Mouse (Mus musculus): Measurements from ENCODE around the gene Wipf3. TPM values are rescaled to one million over a fixed set of nuclear protein-coding genes. Genes with fewer than 3 reads are reported as not detected.

Gene Wipf3
- polyA plus RNA-seq, 1 experiment, result 8.8 TPM

- H3K36me3 ChIP-seq (ENCODE audit: control insufficient read depth, insufficient read depth, low read length), result no peaks in the 10 kb centered on the region
- no peak overlapping the region for H3K4me3 ChIP-seq (ENCODE audit: low read depth, low read length)
- no peak for TF ChIP-seq POLR2A (IDR thresholded peaks at IDR 0.05; ENCODE audit: low read depth, low read length)
- no peak overlapping the region for H3K27ac ChIP-seq (ENCODE audit: insufficient read depth, low read depth, low read length)
- 75% methylated on average over 8 of the region's 8 CpGs for WGBS
- peaks cover 4% of the 10 kb centered on the region; the same call in 1 of the 2 replicates for H3K27me3 ChIP-seq (ENCODE audit: control insufficient read depth, insufficient read depth, low read length)
- 0 out of 2 replicates have a peak, but pooled peaks cover 2% of the 10 kb centered on the region for H3K4me1 ChIP-seq (ENCODE audit: control insufficient read depth, insufficient read depth, insufficient read length, low read length)
Measured at GRCm38 (mm10) chr6:54528666-54529065, 99.3 kb downstream of the Wipf3 start.

GRCm38 (mm10) chr6:54530182-54530581 is 100.8 kb downstream of the Wipf3 start:
- TF ChIP-seq POLR2A (IDR thresholded peaks at IDR 0.05; ENCODE audit: low read depth, low read length) (no peak), CTCF (IDR thresholded peaks at IDR 0.05; ENCODE audit: extremely low read depth, insufficient read length, insufficient replicate concordance, low read depth, low read length) (no peak)
- no peak overlapping the region for H3K4me3 ChIP-seq (ENCODE audit: low read depth, low read length)
- 82% methylated on average over 2 of the region's 2 CpGs for WGBS

DNA sequence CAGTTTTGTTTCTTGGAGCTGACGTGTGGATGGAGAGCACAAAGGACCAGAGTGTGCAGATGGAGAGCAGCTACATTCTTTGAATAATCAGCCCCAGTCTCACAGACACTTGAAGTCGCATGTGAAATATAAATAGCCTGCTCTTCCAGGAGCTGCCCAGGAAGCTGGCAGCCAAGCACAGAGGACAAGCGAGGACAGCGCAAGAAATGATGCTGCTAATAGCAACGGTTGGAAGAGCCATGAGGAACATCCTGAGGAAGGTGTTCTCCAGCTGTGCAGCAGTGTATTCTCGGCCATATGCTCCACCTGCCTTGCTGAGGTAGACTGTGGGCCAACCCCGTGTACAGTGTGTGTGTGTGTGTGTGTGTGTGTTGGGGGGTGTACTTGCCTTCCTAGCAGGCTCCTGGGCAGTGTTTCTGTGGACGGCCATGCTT is 101.7 kb downstream of the Wipf3 start:
- no peak for TF ChIP-seq POLR2A (IDR thresholded peaks at IDR 0.05; ENCODE audit: low read depth, low read length)
- no peak for TF ChIP-seq CTCF (IDR thresholded peaks at IDR 0.05; ENCODE audit: extremely low read depth, insufficient read length, insufficient replicate concordance, low read depth, low read length)
- Histone ChIP-seq H3K36me3 (ENCODE audit: control insufficient read depth, insufficient read depth, low read length) (no peaks in the 10 kb centered on the region), H3K4me1 (ENCODE audit: control insufficient read depth, insufficient read depth, insufficient read length, low read length) (0 out of 2 replicates have a peak, but pooled peaks cover 2% of the 10 kb centered on the region), H3K4me3 (ENCODE audit: low read depth, low read length) (no peak overlapping the region), H3K27me3 (ENCODE audit: control insufficient read depth, insufficient read depth, low read length) (peaks cover 4% of the 10 kb centered on the region; the same call in 1 of the 2 replicates), H3K27ac (ENCODE audit: insufficient read depth, low read depth, low read length) (no peak overlapping the region)
- 60% methylated on average over 8 of the region's 8 CpGs for WGBS

More at GRCm38 (mm10) chr6:54530182-54530581, 100.8 kb downstream of the Wipf3 start:
- Histone ChIP-seq H3K27me3 (ENCODE audit: control insufficient read depth, insufficient read depth, low read length) (peaks cover 4% of the 10 kb centered on the region; the same call in 1 of the 2 replicates), H3K36me3 (ENCODE audit: control insufficient read depth, insufficient read depth, low read length) (no peaks in the 10 kb centered on the region), H3K27ac (ENCODE audit: insufficient read depth, low read depth, low read length) (no peak overlapping the region), H3K4me1 (ENCODE audit: control insufficient read depth, insufficient read depth, insufficient read length, low read length) (0 out of 2 replicates have a peak, but pooled peaks cover 2% of the 10 kb centered on the region)

- Histone ChIP-seq H3K36me3 (ENCODE audit: control insufficient read depth, insufficient read depth, low read length) (no peaks in the 10 kb centered on the region), H3K4me1 (ENCODE audit: control insufficient read depth, insufficient read depth, insufficient read length, low read length) (0 out of 2 replicates have a peak, but pooled peaks cover 2% of the 10 kb centered on the region), H3K27ac (ENCODE audit: insufficient read depth, low read depth, low read length) (no peak overlapping the region), H3K4me3 (ENCODE audit: low read depth, low read length) (no peak overlapping the region), H3K27me3 (ENCODE audit: control insufficient read depth, insufficient read depth, low read length) (no peaks in the 10 kb centered on the region)
- TF ChIP-seq POLR2A (IDR thresholded peaks at IDR 0.05; ENCODE audit: low read depth, low read length) (no peak), CTCF (IDR thresholded peaks at IDR 0.05; ENCODE audit: extremely low read depth, insufficient read length, insufficient replicate concordance, low read depth, low read length) (no peak)
- WGBS, result 79% methylated on average over 4 of the region's 4 CpGs
Measured at GRCm38 (mm10) chr6:54535485-54535884, 106.1 kb downstream of the Wipf3 start.

DNA sequence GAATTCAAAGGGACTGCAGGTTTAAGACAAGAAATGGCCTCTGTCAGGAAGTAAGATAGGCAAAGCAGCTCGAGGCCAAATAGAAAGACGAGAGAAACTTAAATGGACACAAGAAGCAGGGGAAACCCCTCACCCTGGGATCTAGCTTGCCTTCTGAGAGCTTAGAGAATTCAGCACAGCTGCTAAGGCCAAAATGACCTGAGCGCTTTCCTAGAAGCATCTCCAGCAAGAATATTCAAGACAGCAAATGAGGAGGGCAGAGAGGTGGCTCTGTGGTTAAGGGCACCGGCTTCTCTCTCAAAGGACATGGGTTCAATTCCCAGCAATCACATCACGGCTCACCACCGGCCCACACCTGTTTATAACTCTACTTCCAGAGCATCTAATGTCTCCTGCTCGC is 107.7 kb downstream of the Wipf3 start:
- no peaks in the 10 kb centered on the region for H3K27me3 ChIP-seq (ENCODE audit: control insufficient read depth, insufficient read depth, low read length)
- no peak for TF ChIP-seq CTCF (IDR thresholded peaks at IDR 0.05; ENCODE audit: extremely low read depth, insufficient read length, insufficient replicate concordance, low read depth, low read length)
- TF ChIP-seq POLR2A (IDR thresholded peaks at IDR 0.05; ENCODE audit: low read depth, low read length), result no peak
- H3K4me1 ChIP-seq (ENCODE audit: control insufficient read depth, insufficient read depth, insufficient read length, low read length), result no peaks in the 10 kb centered on the region
- no peaks in the 10 kb centered on the region for H3K36me3 ChIP-seq (ENCODE audit: control insufficient read depth, insufficient read depth, low read length)
- H3K27ac ChIP-seq (ENCODE audit: insufficient read depth, low read depth, low read length), result no peak overlapping the region
- H3K4me3 ChIP-seq (ENCODE audit: low read depth, low read length), result no peak overlapping the region
- 73% methylated on average over 7 of the region's 7 CpGs for WGBS

DNA sequence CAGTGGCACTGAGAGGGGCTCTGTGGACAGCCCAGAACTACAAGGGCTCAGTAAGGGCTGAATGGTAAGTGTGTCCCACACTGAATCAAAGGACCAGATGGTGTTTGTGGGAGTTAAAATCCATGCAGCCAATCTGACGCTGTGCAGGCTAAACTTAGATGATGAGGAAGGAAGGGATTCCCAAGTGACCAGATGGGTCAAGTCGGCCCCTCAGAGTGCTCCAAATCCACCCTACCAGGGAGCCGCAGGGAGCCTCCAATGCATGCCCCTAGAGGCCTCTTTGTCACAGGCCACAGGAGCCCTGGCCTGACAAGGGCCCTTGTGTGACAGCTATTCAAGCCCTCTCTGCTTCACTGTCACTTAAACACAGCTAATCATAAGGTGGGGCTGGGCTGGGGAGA is 109.4 kb downstream of the Wipf3 start:
- 67% methylated on average over 3 of the region's 3 CpGs for WGBS
- no peak overlapping the region for H3K27ac ChIP-seq (ENCODE audit: insufficient read depth, low read depth, low read length)
- H3K36me3 ChIP-seq (ENCODE audit: control insufficient read depth, insufficient read depth, low read length), result no peaks in the 10 kb centered on the region
- no peaks in the 10 kb centered on the region for H3K27me3 ChIP-seq (ENCODE audit: control insufficient read depth, insufficient read depth, low read length)
- no peak for TF ChIP-seq CTCF (IDR thresholded peaks at IDR 0.05; ENCODE audit: extremely low read depth, insufficient read length, insufficient replicate concordance, low read depth, low read length)
- TF ChIP-seq POLR2A (IDR thresholded peaks at IDR 0.05; ENCODE audit: low read depth, low read length), result no peak
- no peak overlapping the region for H3K4me3 ChIP-seq (ENCODE audit: low read depth, low read length)
- H3K4me1 ChIP-seq (ENCODE audit: control insufficient read depth, insufficient read depth, insufficient read length, low read length), result no peaks in the 10 kb centered on the region

- Histone ChIP-seq H3K36me3 (ENCODE audit: control insufficient read depth, insufficient read depth, low read length) (no peaks in the 10 kb centered on the region), H3K27me3 (ENCODE audit: control insufficient read depth, insufficient read depth, low read length) (no peaks in the 10 kb centered on the region), H3K4me3 (ENCODE audit: low read depth, low read length) (no peak overlapping the region), H3K27ac (ENCODE audit: insufficient read depth, low read depth, low read length) (no peak overlapping the region), H3K4me1 (ENCODE audit: control insufficient read depth, insufficient read depth, insufficient read length, low read length) (no peaks in the 10 kb centered on the region)
- WGBS, result 91% methylated on average over 7 of the region's 7 CpGs
- TF ChIP-seq POLR2A (IDR thresholded peaks at IDR 0.05; ENCODE audit: low read depth, low read length) (no peak), CTCF (IDR thresholded peaks at IDR 0.05; ENCODE audit: extremely low read depth, insufficient read length, insufficient replicate concordance, low read depth, low read length) (no peak)
Measured at GRCm38 (mm10) chr6:54539396-54539795, 110.0 kb downstream of the Wipf3 start.

Data from small intestine, adult 2 months (tissue).